Mouse (Mus musculus) thymus, postnatal 0 days (tissue): ENCODE measurements around the gene Rbm20. TPM values are rescaled to one million over a fixed set of nuclear protein-coding genes. Genes with fewer than 3 reads are reported as not detected.

Experiments used
- DNase-seq: peaks from one replicate; pipeline ENCODE4 v3.0.0-alpha.2; 2015; ENCODE audit warnings: low spot score
- polyA plus RNA-seq: library from polyadenylated mRNA; unstranded; fragments of >200 nt; fragmentation: Nextera tagmentation; extraction: Ambion mirVana; gene quantifications from 2 replicates; pipeline ENCODE4 v1.2.1, GENCODE M21; 2015

The Rbm20 gene
- polyA plus RNA-seq, 1 experiment from 2014 or later: 1.8 TPM

- peak; percentile 79 for DNase-seq
Measured at GRCm38 (mm10) chr19:53841915-53842314, 164.8 kb downstream of the Rbm20 start.

GRCm38 (mm10) chr19:53843972-53844371 lies 166.9 kb downstream of the Rbm20 start:
- no peak for DNase-seq

- DNase-seq: no peak
Measured at GRCm38 (mm10) chr19:53848272-53848995, 171.3 kb downstream of the Rbm20 start.

GRCm38 (mm10) chr19:53850166-53850922 lies 173.2 kb downstream of the Rbm20 start:
- DNase-seq: no peak

- no peak for DNase-seq
Measured at GRCm38 (mm10) chr19:53851352-53851751, 174.2 kb downstream of the Rbm20 start.

GRCm38 (mm10) chr19:53851826-53852698 lies 175.0 kb downstream of the Rbm20 start:
- no peak for DNase-seq

- no peak for DNase-seq
Measured at GRCm38 (mm10) chr19:53852699-53853451, 175.8 kb downstream of the Rbm20 start.

GRCm38 (mm10) chr19:53854978-53855377 lies 177.9 kb downstream of the Rbm20 start:
- DNase-seq: no peak

GRCm38 (mm10) chr19:53855781-53856180 lies 178.7 kb downstream of the Rbm20 start:
- no peak for DNase-seq

GRCm38 (mm10) chr19:53856794-53857193 lies 179.7 kb downstream of the Rbm20 start:
- no peak for DNase-seq

GRCm38 (mm10) chr19:53857962-53858361 lies 180.9 kb downstream of the Rbm20 start:
- DNase-seq: no peak

GRCm38 (mm10) chr19:53859149-53859548 lies 182.0 kb downstream of the Rbm20 start:
- no peak for DNase-seq

GRCm38 (mm10) chr19:53859593-53859992 lies 182.5 kb downstream of the Rbm20 start:
- DNase-seq: no peak

GRCm38 (mm10) chr19:53861346-53861745 lies 184.2 kb downstream of the Rbm20 start:
- DNase-seq: no peak

- no peak for DNase-seq
Measured at GRCm38 (mm10) chr19:53862573-53863246, 185.6 kb downstream of the Rbm20 start.

GRCm38 (mm10) chr19:53867238-53867637 lies 190.1 kb downstream of the Rbm20 start:
- no peak for DNase-seq

GRCm38 (mm10) chr19:53868125-53868524 lies 191.0 kb downstream of the Rbm20 start:
- no peak for DNase-seq

- no peak for DNase-seq
Measured at GRCm38 (mm10) chr19:53868796-53869195, 191.7 kb downstream of the Rbm20 start.

GRCm38 (mm10) chr19:53869427-53870385 lies 192.6 kb downstream of the Rbm20 start:
- DNase-seq: no peak
